Mouse (Mus musculus) forebrain, embryonic 11.5 days (tissue): Measurements from ENCODE around the gene Tut7. TPM values are rescaled to one million over a fixed set of nuclear protein-coding genes. Genes with fewer than 3 reads are reported as not detected.

Source experiments
- ATAC-seq: fragments of 200-750 bp; cut with Nextera tagmentation; replicated peaks from 2 replicates; pipeline ENCODE4 v1.8.0; 2017; ENCODE audit warnings: moderate TSS enrichment; ENCODE audit not compliant: low FRiP score
- DNase-seq: peaks from one replicate; pipeline ENCODE4 v3.0.0-alpha.2; 2017; ENCODE audit warnings: low spot score
- H3K27ac ChIP-seq: fragments of 300-500 bp; sonication (generic); 2 replicates; pipeline ENCODE4 v1.5.1; 2014; ENCODE audit warnings: low read depth, low read length
- H3K27me3 ChIP-seq: fragments of 300-500 bp; sonication (generic); 2 replicates; pipeline ENCODE4 v1.6.1; 2014; ENCODE audit warnings: mild to moderate bottlenecking, low read length, mixed read lengths; ENCODE audit not compliant: control insufficient read depth, insufficient read depth
- H3K36me3 ChIP-seq: fragments of 300-500 bp; sonication (generic); 2 replicates; pipeline ENCODE4 v1.6.1; 2014; ENCODE audit warnings: mild to moderate bottlenecking, low read length, moderate library complexity, mixed read lengths; ENCODE audit not compliant: control insufficient read depth, insufficient read depth
- H3K4me1 ChIP-seq: fragments of 300-500 bp; sonication (generic); replicated peaks from 2 replicates; pipeline ENCODE4 v1.6.1; 2014; ENCODE audit warnings: low read length, mixed read lengths; ENCODE audit not compliant: control insufficient read depth, insufficient read depth
- H3K4me2 ChIP-seq: fragments of 300-500 bp; sonication (generic); 2 replicates; pipeline ENCODE4 v1.6.1; 2014; ENCODE audit warnings: low read depth, mild to moderate bottlenecking, low read length, moderate library complexity, mixed read lengths; ENCODE audit not compliant: severe bottlenecking
- H3K4me3 ChIP-seq: fragments of 300-500 bp; sonication (generic); 2 replicates; pipeline ENCODE4 v1.5.1; 2014; ENCODE audit warnings: low read depth, low read length
- H3K9ac ChIP-seq: fragments of 300-500 bp; sonication (generic); 2 replicates; pipeline ENCODE4 v1.6.1; 2014; ENCODE audit warnings: low read length
- H3K9me3 ChIP-seq: fragments of 300-500 bp; sonication (generic); 2 replicates; pipeline ENCODE4 v1.6.1; 2016; ENCODE audit warnings: low read length, mixed read lengths; ENCODE audit not compliant: control insufficient read depth
- WGBS: fragments of 180-500 bp; shearing (Covaris S2); extraction: QIAGEN DNeasy Blood & Tissue Kit; methylation state at CpG from one replicate; pipeline ENCODE4 v1.1.7; 2014; 5-methylcytosine and 5-hydroxymethylcytosine counted together
- polyA plus RNA-seq: library from polyadenylated mRNA; unstranded; fragments of >200 nt; fragmentation: Nextera tagmentation; extraction: Ambion mirVana; gene quantifications from 2 replicates; pipeline ENCODE4 v1.2.1, GENCODE M21; 2014

The Tut7 gene
- polyA plus RNA-seq, 1 experiment from 2014 or later, result 55.5 TPM

DNA sequence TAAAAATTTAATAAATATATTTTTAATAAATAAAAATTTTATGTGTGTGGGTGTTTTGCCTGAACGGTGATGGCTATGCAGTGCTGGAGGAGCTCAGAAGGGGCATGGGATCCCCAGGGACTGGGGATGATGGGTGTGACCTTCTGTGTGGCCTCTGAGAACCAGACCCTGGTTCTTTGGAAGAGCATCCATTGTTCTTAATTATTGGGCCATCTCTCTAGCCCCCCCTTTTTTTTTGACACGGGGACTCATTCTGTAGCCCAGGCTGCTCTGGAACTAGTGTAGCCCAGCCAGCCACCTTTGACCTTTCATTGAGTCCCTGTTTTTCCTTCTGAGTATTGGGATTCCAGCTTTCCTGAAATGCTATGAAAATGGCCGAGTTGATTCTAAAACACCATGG is 13.9 kb upstream of the Tut7 start:
- Histone ChIP-seq H3K4me2 (no peak overlapping the region), H3K27ac (no peak overlapping the region), H3K36me3 (no peaks in the 10 kb centered on the region), H3K9me3 (no peaks in the 10 kb centered on the region), H3K4me3 (no peak overlapping the region), H3K9ac (no peak overlapping the region), H3K4me1 (no peaks in the 10 kb centered on the region), H3K27me3 (no peaks in the 10 kb centered on the region)
- WGBS, result 51% methylated on average over 3 of the region's 3 CpGs
- no peak for DNase-seq
- ATAC-seq, result no peak

DNA sequence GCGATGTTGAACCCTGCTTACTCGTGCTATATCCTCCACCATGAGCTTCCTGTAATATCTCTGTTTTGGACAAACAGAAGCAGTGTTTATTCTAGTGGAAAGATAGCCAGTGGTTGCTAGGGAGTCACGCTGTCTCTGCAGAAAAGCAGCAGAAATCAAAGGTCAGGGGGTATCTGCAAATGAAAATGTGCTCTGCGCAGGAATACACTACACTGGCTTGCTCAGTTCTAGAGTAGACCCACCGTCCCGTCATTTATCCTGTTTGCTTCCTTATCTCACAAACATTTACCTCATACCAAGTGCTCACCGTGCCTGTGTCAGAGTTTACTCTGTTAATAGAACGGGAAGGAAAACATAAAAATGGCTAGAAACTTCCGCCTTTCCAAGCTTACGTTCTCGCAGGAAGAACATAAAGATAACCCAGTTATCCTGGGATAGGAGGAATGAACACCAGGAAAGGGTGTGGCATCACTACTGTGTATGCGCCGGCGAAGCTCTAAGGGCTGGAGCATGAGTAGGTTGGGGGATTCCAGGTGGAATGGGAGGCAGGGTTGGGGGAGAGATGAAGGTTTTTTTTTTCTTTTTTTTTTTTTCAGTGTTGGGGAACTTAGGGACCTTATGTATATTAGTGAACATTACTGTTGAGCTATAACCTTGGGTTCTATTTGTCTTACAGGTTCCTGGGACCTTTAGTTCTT is 13.3 kb upstream of the Tut7 start:
- Histone ChIP-seq H3K4me2 (no peak overlapping the region), H3K9ac (no peak overlapping the region), H3K4me1 (no peaks in the 10 kb centered on the region), H3K36me3 (no peaks in the 10 kb centered on the region), H3K4me3 (no peak overlapping the region), H3K27ac (no peak overlapping the region), H3K9me3 (no peaks in the 10 kb centered on the region), H3K27me3 (no peaks in the 10 kb centered on the region)
- 86% methylated on average over 14 of the region's 14 CpGs for WGBS
- DNase-seq, result no peak
- no peak for ATAC-seq

DNA sequence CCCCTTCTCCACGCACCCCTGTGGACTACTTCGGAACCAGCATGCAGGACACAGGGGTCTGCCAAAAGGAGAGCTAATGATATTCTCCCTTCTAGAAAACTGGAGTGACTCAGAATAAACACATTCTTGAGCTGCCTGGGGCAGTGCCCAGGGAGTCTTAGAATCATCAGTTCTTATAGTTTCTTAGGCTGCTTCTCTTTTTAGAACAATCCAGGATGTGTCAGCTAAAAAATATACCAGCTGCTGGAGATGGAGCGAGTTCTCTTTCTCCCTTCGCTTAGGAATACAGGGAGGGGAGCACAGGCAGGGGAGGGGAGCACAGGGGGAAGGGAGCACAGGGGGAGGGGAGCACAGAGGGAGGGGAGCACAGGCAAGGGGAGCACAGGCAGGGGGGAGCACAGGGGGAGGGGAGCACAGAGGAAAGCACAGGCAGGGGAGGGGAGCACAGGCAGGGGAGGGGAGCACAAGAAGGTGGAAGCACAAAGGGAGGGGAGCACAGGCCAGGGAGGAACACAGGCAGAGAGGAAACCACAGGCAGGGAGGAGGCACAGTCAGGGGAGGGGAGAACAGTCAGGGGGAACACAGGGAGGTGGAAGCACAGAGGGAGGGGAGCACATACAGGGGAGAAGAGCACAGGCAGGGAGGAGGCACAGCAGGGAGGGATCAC is 12.0 kb upstream of the Tut7 start:
- no peak overlapping the region for H3K9ac ChIP-seq
- no peaks in the 10 kb centered on the region for H3K4me1 ChIP-seq
- DNase-seq (no peak), ATAC-seq (no peak)
- H3K27ac ChIP-seq, result no peak overlapping the region
- WGBS, result 65% methylated on average over 4 of the region's 4 CpGs
- no peaks in the 10 kb centered on the region for H3K9me3 ChIP-seq
- H3K36me3 ChIP-seq, result no peaks in the 10 kb centered on the region
- no peaks in the 10 kb centered on the region for H3K27me3 ChIP-seq
- H3K4me2 ChIP-seq, result no peak overlapping the region
- H3K4me3 ChIP-seq, result no peak overlapping the region

DNA sequence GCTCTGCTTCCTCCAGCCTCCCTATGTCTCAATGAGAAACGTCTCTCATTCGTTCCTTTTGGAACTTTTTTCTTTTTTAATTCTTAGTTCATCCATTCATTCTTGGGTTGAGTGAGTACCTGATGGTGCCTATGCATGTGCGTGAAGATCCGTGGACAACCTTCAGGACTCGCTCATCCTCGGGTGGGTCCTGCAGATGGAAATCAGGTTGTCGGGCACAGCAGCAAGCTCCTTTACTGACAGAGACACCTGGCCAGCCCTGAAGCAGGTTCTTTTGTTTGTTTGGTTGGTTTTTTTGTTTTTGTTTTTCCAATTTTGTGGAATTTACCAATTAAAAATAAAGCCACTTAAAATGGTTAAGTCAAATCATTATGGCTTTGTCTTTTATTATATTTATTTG is 9.9 kb upstream of the Tut7 start:
- H3K36me3 ChIP-seq, result no peaks in the 10 kb centered on the region
- H3K4me3 ChIP-seq, result no peak overlapping the region
- ATAC-seq, result no peak
- no peaks in the 10 kb centered on the region for H3K27me3 ChIP-seq
- no peak overlapping the region for H3K27ac ChIP-seq
- no peak overlapping the region for H3K9ac ChIP-seq
- no peak overlapping the region for H3K4me2 ChIP-seq
- no peaks in the 10 kb centered on the region for H3K9me3 ChIP-seq
- DNase-seq, result no peak
- WGBS, result 90% methylated on average over 7 of the region's 7 CpGs
- no peaks in the 10 kb centered on the region for H3K4me1 ChIP-seq

DNA sequence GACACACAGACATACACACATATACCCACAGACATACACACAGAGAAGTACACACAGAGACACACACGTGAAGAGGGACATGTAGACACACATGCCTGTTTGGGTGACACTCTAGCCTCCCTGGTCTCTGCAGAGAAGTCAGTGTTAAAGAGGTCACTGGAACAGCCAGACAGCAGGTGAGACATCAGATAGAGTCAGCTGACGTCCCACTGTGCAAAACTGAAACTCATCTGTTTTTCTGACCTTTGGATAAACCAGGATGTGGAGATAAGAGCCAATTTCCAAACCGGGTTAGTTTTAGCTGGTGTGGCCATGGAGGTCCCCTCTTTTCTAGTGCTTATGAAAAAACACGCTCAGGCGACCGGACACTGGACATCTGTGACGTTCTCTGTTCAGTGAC is 9.5 kb upstream of the Tut7 start:
- no peak for ATAC-seq
- WGBS, result 76% methylated on average over 7 of the region's 7 CpGs
- Histone ChIP-seq H3K27me3 (no peaks in the 10 kb centered on the region), H3K9ac (no peak overlapping the region), H3K27ac (no peak overlapping the region), H3K9me3 (no peaks in the 10 kb centered on the region), H3K4me1 (no peaks in the 10 kb centered on the region), H3K36me3 (no peaks in the 10 kb centered on the region), H3K4me2 (no peak overlapping the region), H3K4me3 (no peak overlapping the region)
- no peak for DNase-seq

DNA sequence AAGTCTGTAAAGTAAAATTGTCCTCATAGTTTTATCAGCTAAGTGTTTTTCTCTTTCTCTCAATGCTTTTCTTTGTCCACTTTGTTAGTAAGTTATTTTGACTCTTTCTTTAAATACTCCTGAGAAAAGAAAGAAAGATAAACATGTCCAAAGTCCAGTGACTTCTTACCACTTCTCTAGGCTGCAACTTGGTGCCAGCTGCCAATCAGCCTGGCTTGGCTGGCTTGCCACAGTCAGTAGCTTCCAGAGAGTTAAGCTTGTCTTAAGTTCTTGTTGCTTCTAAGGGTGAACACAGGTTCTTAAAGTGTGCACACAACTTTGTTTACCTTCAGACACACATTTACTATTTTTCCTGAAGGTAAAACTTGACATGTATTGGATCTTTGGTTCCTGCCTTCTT is 3.0 kb upstream of the Tut7 start:
- Histone ChIP-seq H3K4me3 (no peak overlapping the region), H3K27ac (no peak overlapping the region), H3K36me3 (no peaks in the 10 kb centered on the region; the same call in 1 of the 2 replicates), H3K4me1 (no peaks in the 10 kb centered on the region), H3K4me2 (no peak overlapping the region), H3K9me3 (no peaks in the 10 kb centered on the region), H3K9ac (no peak overlapping the region), H3K27me3 (no peaks in the 10 kb centered on the region)
- no peak for ATAC-seq
- DNase-seq, result no peak

DNA sequence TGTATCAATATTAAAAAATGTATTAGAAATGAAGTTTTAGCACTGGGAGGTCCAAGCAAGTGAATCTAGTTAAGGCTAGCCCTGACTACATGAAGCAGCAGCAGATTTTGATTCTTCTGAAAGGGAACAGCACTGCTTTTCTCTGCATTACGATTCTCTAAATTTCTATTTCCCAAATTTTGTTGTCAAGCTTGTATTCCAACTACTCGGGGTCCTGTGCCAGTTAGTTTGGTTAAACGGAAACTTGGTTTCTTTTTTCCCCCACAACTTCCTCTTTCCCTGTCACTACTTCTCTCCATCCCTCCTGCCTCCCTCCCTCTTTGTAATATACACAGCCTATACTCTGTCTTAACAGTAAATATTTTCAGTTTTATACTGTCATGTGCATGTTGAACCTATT is 2.1 kb downstream of the Tut7 start:
- Histone ChIP-seq H3K36me3 (no peaks in the 10 kb centered on the region; the same call in 1 of the 2 replicates), H3K4me2 (no peak overlapping the region), H3K9me3 (no peaks in the 10 kb centered on the region), H3K4me3 (no peak overlapping the region), H3K4me1 (no peaks in the 10 kb centered on the region; the same call in 1 of the 2 replicates), H3K9ac (no peak overlapping the region), H3K27me3 (no peaks in the 10 kb centered on the region), H3K27ac (no peak overlapping the region)
- WGBS, result 87% methylated on average over 3 of the region's 3 CpGs
- DNase-seq (no peak), ATAC-seq (no peak)

DNA sequence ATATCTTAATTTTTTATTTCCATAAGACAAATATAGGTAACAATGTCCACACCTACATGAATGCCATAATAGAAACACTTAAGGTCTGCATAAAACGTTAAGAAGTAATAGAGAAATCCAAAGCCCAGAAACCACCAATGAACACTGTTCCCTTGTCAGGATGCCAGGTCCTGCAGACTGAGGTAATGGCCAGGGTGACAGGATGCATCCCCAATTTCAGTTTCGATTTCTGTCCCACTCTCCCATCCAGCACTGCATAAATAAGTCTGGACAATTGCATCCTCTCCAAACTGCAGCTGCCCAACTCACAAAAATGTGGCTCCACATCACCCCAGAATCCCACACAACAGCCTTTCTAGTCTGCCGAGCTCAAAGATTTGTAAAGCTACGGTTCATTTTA is 2.8 kb downstream of the Tut7 start:
- Histone ChIP-seq H3K9ac (0 out of 2 replicates have a peak overlapping the region, but pooled peaks have one; percentile 5), H3K4me2 (no peak overlapping the region), H3K4me3 (no peak overlapping the region), H3K36me3 (peaks cover 3% of the 10 kb centered on the region; the same call in 1 of the 2 replicates), H3K4me1 (no peaks in the 10 kb centered on the region; the same call in 1 of the 2 replicates), H3K9me3 (no peaks in the 10 kb centered on the region), H3K27me3 (no peaks in the 10 kb centered on the region), H3K27ac (no peak overlapping the region)
- DNase-seq (no peak), ATAC-seq (no peak)
- 78% methylated on average over 4 of the region's 4 CpGs for WGBS

DNA sequence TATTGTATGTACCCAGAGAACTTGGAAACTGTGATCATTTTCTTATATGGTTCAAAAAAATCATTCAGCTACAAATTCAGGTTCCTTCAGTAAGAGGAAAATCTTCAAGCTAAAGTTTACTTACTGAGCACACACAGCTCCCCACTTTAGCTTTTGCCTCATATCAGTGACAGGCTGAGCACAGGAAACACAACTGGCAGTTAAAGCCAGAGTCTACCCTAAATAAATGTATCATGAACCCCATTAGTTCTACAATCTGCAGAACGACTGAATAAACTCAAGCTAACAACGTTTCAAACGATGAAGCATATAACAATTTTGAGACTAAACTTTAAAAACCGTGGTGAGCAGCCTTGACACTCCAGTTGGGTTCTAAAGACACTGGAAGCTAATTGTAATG is 5.6 kb downstream of the Tut7 start:
- H3K4me1 ChIP-seq, result no peaks in the 10 kb centered on the region; the same call in 1 of the 2 replicates
- DNase-seq, result no peak
- no peak overlapping the region for H3K4me2 ChIP-seq
- WGBS, result 86% methylated on average over 4 of the region's 4 CpGs
- no peak for ATAC-seq
- no peak overlapping the region for H3K4me3 ChIP-seq
- no peak overlapping the region for H3K9ac ChIP-seq
- H3K27me3 ChIP-seq, result no peaks in the 10 kb centered on the region
- H3K27ac ChIP-seq, result no peak overlapping the region
- no peaks in the 10 kb centered on the region for H3K9me3 ChIP-seq
- peaks cover 3% of the 10 kb centered on the region; the same call in 1 of the 2 replicates for H3K36me3 ChIP-seq
